Mouse (Mus musculus) G1E (cell line): ENCODE measurements around the gene Olfr666. TPM values are rescaled to one million over a fixed set of nuclear protein-coding genes. Genes with fewer than 3 reads are reported as not detected.
"Not testable (repeated sequence)": the region's sequence is repeated elsewhere in the genome, so short reads cannot be mapped to it uniquely, and the experiment has no call there.

Experiments used
- ATAC-seq: 2 replicates; pipeline ENCODE4 v1.8.0; 2016; ENCODE audit warnings: mild to moderate bottlenecking; ENCODE audit not compliant: insufficient number of reproducible peaks, poor library complexity, low FRiP score, severe bottlenecking; ENCODE audit errors: extremely low read depth
- DNase-seq: peaks from one replicate; pipeline ENCODE4 v3.0.0; 2012; ENCODE audit warnings: low spot score
- H3K27me3 ChIP-seq: 2 replicates; pipeline ENCODE4 v1.6.1; 2012; ENCODE audit warnings: mild to moderate bottlenecking, low read length, inconsistent platforms; ENCODE audit not compliant: insufficient read depth
- H3K36me3 ChIP-seq: replicated peaks from 2 replicates; pipeline ENCODE3; 2012; ENCODE audit warnings: mild to moderate bottlenecking, inconsistent platforms
- H3K4me1 ChIP-seq: 2 replicates; pipeline ENCODE4 v1.6.1; 2012; ENCODE audit warnings: low read depth, low read length, inconsistent platforms, mixed read lengths; ENCODE audit not compliant: insufficient read depth
- H3K4me3 ChIP-seq: 2 replicates; pipeline ENCODE4 v1.5.1; 2012; ENCODE audit warnings: low read depth, mild to moderate bottlenecking, inconsistent platforms, low read length, moderate library complexity, mixed read lengths
- H3K9me3 ChIP-seq: replicated peaks from 2 replicates; pipeline ENCODE4 v1.6.1; 2012; ENCODE audit warnings: inconsistent platforms
- CTCF ChIP-seq: IDR thresholded peaks from 2 replicates; pipeline ENCODE4 v1.5.1; 2012; ENCODE audit warnings: low read depth, low read length, inconsistent platforms, mixed read lengths
- GATA1 ChIP-seq: IDR thresholded peaks from 2 replicates; pipeline ENCODE4 v1.6.1; 2012; ENCODE audit warnings: borderline replicate concordance, low read length, inconsistent platforms, mixed read lengths
- GATA2 ChIP-seq: IDR thresholded peaks from 2 replicates; pipeline ENCODE4 v1.6.1; 2012; ENCODE audit warnings: low read depth, low read length, inconsistent platforms, borderline replicate concordance
- POLR2AphosphoS5 ChIP-seq: IDR thresholded peaks from 2 replicates; pipeline ENCODE4 v1.6.1; 2012; ENCODE audit warnings: low read depth, low read length, inconsistent platforms; ENCODE audit not compliant: insufficient replicate concordance
- TAL1 ChIP-seq: conservative IDR thresholded peaks from 2 replicates; pipeline ENCODE4 v1.6.1; 2012; ENCODE audit warnings: low read depth, low read length, inconsistent platforms, mixed read lengths
- polyA plus RNA-seq: library from polyadenylated mRNA; stranded (reverse); fragments of >175 nt; gene quantifications from 2 replicates; pipeline ENCODE4 v1.2.3, GENCODE M21; 2012
- total RNA-seq, 2 experiments: library from RNA; stranded (forward) in 1 of 2; stranded (reverse) in 1 of 2; fragments of 200-1000 nt in 1 of 2; fragments of >200 nt in 1 of 2; fragmentation: Nextera tagmentation in 1 of 2; gene quantifications; 2 replicates each; pipeline ENCODE4 v1.2.3; 2014 to 2017

Gene Olfr666
- total and polyA plus RNA-seq, 3 experiments = not detected

DNA sequence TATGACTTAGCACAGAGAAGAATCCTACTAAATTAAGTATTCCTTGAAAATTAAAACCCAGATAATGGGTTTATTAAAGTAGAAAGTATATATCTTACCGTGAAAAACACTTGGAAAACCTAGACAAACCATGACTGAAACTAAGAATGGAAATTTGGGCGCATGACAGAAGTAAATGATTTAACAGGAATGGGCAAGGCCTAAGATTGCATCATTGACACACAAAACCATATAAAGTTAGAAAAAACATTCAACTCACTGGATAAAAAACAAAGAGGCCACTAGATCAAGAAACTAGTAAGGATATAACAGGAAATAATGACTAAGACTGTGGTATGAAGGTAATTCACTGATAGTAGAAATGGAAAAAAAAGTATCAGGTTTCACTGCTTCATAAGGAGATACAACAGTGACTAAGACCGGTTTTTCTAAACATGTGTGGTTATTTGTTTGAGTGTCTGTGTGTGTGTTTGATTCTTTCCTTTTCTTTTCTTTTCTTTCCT, 40.5 kb downstream of the Olfr666 start:
- Histone ChIP-seq H3K27me3 (no peaks in the 10 kb centered on the region), H3K9me3 (no peaks in the 10 kb centered on the region), H3K4me1 (no peaks in the 10 kb centered on the region), H3K4me3 (no peak overlapping the region), H3K36me3 (no peaks in the 10 kb centered on the region)
- DNase-seq = no peak
- TF ChIP-seq TAL1 (no peak), GATA1 (no peak), GATA2 (no peak), CTCF (no peak), POLR2AphosphoS5 (no peak)
- ATAC-seq = no peak

DNA sequence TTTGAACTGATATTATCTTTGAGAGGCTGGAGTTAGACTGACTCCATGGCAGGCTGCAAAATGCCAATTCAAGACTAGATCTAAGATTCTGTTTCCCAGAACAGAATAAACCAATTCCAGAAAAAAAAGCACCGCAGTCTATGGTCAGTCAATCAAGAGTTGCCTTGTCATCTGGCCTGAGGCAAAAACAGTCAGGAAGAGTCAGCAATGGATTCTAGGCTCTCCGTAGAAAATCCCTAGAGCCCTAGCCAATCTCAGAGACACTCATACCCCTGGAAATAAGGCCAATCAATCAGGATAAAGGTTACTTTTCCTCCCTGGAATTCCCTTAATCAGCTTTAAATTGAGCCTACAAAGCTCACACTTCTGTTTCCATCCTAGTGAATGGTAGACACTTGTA, 44.2 kb downstream of the Olfr666 start:
- H3K4me3 ChIP-seq, H3K36me3 ChIP-seq, H3K9me3 ChIP-seq, ATAC-seq, DNase-seq, H3K4me1 ChIP-seq, H3K27me3 ChIP-seq: not testable (repeated sequence)

DNA sequence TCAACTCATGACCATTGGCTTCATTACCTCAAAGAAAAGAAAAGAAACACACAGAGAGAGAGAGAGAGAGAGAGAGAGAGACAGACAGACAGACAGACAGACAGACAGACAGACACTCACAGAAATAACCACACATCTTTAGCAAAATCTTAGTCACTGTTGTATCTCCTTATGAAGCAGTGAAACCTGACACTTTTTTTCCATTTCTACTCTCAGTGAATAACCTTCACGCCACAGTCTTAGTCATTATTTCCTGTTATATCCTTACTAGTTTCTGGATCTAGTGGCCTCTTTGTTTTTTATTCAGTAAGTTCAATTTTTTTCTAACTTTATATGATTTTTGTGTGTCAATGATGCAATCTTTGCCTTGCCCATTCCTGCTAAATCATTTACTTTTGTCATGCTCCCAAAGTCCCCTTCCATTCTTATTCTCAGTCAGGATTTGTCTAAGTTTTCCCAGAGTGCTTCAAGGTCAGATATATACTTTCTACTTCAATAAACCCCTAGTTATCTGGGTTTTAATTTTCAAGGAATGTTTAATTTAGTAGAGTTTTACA, 51.9 kb downstream of the Olfr666 start:
- no peak for ATAC-seq
- H3K4me3 ChIP-seq = no peak overlapping the region
- DNase-seq = no peak
- H3K9me3 ChIP-seq = no peaks in the 10 kb centered on the region
- no peaks in the 10 kb centered on the region for H3K27me3 ChIP-seq
- no peak for TF ChIP-seq GATA1
- TF ChIP-seq GATA2 = no peak
- TF ChIP-seq CTCF = no peak
- TF ChIP-seq POLR2AphosphoS5 = no peak
- TF ChIP-seq TAL1 = no peak
- no peaks in the 10 kb centered on the region for H3K4me1 ChIP-seq
- no peaks in the 10 kb centered on the region for H3K36me3 ChIP-seq

DNA sequence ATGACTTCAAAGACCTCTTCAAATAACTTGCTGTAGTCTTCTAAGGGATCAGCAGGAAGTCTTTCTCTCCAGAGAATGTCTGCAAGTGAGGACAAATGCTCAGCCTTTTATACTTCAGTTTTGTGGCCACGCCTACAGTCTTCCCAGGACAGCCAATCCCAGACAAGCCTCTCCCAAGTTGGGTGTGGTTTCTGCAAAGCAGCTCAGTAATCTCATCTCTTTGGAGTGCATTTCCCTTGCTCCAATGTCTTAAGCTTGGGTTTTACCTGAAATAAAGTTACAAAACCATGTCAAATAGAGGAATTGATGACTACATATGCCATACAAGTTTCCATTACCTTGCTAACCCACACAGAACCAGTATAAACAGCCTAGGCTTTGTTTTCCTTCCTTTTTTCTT, 53.2 kb downstream of the Olfr666 start, which contains the start of gene Usp17lb:
Gene Usp17lb, minus strand, starts transcription at position 101 of the 400 bp plus-strand sequence.
- Histone ChIP-seq H3K9me3 (no peaks in the 10 kb centered on the region), H3K4me3 (no peak within 1 kb of the TSS), H3K27me3 (no peaks in the 10 kb centered on the region), H3K36me3 (no peaks in the 10 kb centered on the region), H3K4me1 (no peaks in the 10 kb centered on the region)
- ATAC-seq (no peak), DNase-seq (no peak)
- TF ChIP-seq TAL1 (no peak), CTCF (no peak), POLR2AphosphoS5 (no peak), GATA2 (no peak), GATA1 (no peak)

Other genes with a start within 250 kb of the Olfr666 start
- gene Olfr658, start 248.6 kb downstream of the Olfr666 start, total RNA-seq (2014; fragmentation: Nextera tagmentation) = not detected in 2 replicates
- gene Olfr658, start 248.6 kb downstream of the Olfr666 start, total RNA-seq (2017) = 0.16 TPM in 1 of 2 replicates, not detected in the other
- not detected in 2 replicates for gene Olfr658, start 248.6 kb downstream of the Olfr666 start, polyA plus RNA-seq
- not detected in 2 replicates for gene Olfr659, start 229.2 kb downstream of the Olfr666 start, total RNA-seq (2014; fragmentation: Nextera tagmentation)
- gene Olfr659, start 229.2 kb downstream of the Olfr666 start, total RNA-seq (2017) = 0.05 TPM in 1 of 2 replicates, not detected in the other
- not detected in 2 replicates for gene Olfr659, start 229.2 kb downstream of the Olfr666 start, polyA plus RNA-seq
- gene Olfr661, start 209.5 kb downstream of the Olfr666 start, total RNA-seq (2014; fragmentation: Nextera tagmentation) = not detected in 2 replicates
- gene Olfr661, start 209.5 kb downstream of the Olfr666 start, total RNA-seq (2017) = 0.11 and 0.12 TPM in 2 replicates
- gene Olfr661, start 209.5 kb downstream of the Olfr666 start, polyA plus RNA-seq = not detected in 2 replicates
- not detected in 2 replicates for gene Usp17le, start 118.5 kb downstream of the Olfr666 start, total RNA-seq (2014; fragmentation: Nextera tagmentation)
- gene Usp17le, start 118.5 kb downstream of the Olfr666 start, total RNA-seq (2017) = 0.12 and 0.16 TPM in 2 replicates
- gene Usp17le, start 118.5 kb downstream of the Olfr666 start, polyA plus RNA-seq = not detected in 2 replicates
- gene Usp17lb, start 53.3 kb downstream of the Olfr666 start, total RNA-seq (2014; fragmentation: Nextera tagmentation) = not detected in 2 replicates
- gene Usp17lb, start 53.3 kb downstream of the Olfr666 start, total RNA-seq (2017) = 0.11 TPM in 1 of 2 replicates, not detected in the other
- not detected in 2 replicates for gene Usp17lb, start 53.3 kb downstream of the Olfr666 start, polyA plus RNA-seq
- gene Usp17la, start 38.9 kb downstream of the Olfr666 start, total RNA-seq (2014; fragmentation: Nextera tagmentation) = not detected in 2 replicates
- not detected in 2 replicates for gene Usp17la, start 38.9 kb downstream of the Olfr666 start, total RNA-seq (2017)
- gene Usp17la, start 38.9 kb downstream of the Olfr666 start, polyA plus RNA-seq = not detected in 2 replicates
- gene Olfr665, start 17.9 kb downstream of the Olfr666 start, total RNA-seq (2014; fragmentation: Nextera tagmentation) = not detected in 2 replicates
- gene Olfr665, start 17.9 kb downstream of the Olfr666 start, total RNA-seq (2017) = 0.05 and 0.17 TPM in 2 replicates
- not detected in 2 replicates for gene Olfr665, start 17.9 kb downstream of the Olfr666 start, polyA plus RNA-seq
- gene Olfr667, start 25.5 kb upstream of the Olfr666 start, total RNA-seq (2014; fragmentation: Nextera tagmentation) = not detected in 2 replicates
- 0.22 TPM in 1 of 2 replicates, not detected in the other for gene Olfr667, start 25.5 kb upstream of the Olfr666 start, total RNA-seq (2017)
- gene Olfr667, start 25.5 kb upstream of the Olfr666 start, polyA plus RNA-seq = not detected in 2 replicates
- gene Olfr668, start 32.1 kb upstream of the Olfr666 start, total RNA-seq (2014; fragmentation: Nextera tagmentation) = not detected in 2 replicates
- gene Olfr668, start 32.1 kb upstream of the Olfr666 start, total RNA-seq (2017) = 0.12 TPM in 1 of 2 replicates, not detected in the other
- not detected in 2 replicates for gene Olfr668, start 32.1 kb upstream of the Olfr666 start, polyA plus RNA-seq
- gene Olfr669, start 38.3 kb upstream of the Olfr666 start, total RNA-seq (2014; fragmentation: Nextera tagmentation) = not detected in 2 replicates
- 0.11 TPM in 1 of 2 replicates, not detected in the other for gene Olfr669, start 38.3 kb upstream of the Olfr666 start, total RNA-seq (2017)
- not detected in 2 replicates for gene Olfr669, start 38.3 kb upstream of the Olfr666 start, polyA plus RNA-seq
- gene Olfr670, start 66.7 kb upstream of the Olfr666 start, total RNA-seq (2014; fragmentation: Nextera tagmentation) = not detected in 2 replicates
- under 0.01 and 0.12 TPM in 2 replicates for gene Olfr670, start 66.7 kb upstream of the Olfr666 start, total RNA-seq (2017)
- not detected in 2 replicates for gene Olfr670, start 66.7 kb upstream of the Olfr666 start, polyA plus RNA-seq
- gene Olfr671, start 83.2 kb upstream of the Olfr666 start, total RNA-seq (2014; fragmentation: Nextera tagmentation) = not detected in 2 replicates
- gene Olfr671, start 83.2 kb upstream of the Olfr666 start, total RNA-seq (2017) = 0.22 TPM in 1 of 2 replicates, not detected in the other
- not detected in 2 replicates for gene Olfr671, start 83.2 kb upstream of the Olfr666 start, polyA plus RNA-seq
- not detected in 2 replicates for gene Olfr672, start 106.1 kb upstream of the Olfr666 start, total RNA-seq (2014; fragmentation: Nextera tagmentation)
- gene Olfr672, start 106.1 kb upstream of the Olfr666 start, total RNA-seq (2017) = 0.22 and 0.23 TPM in 2 replicates
- gene Olfr672, start 106.1 kb upstream of the Olfr666 start, polyA plus RNA-seq = not detected in 2 replicates
- not detected in 2 replicates for gene Olfr675, start 132.5 kb upstream of the Olfr666 start, total RNA-seq (2014; fragmentation: Nextera tagmentation)
- 0.06 and 0.49 TPM in 2 replicates for gene Olfr675, start 132.5 kb upstream of the Olfr666 start, total RNA-seq (2017)
- gene Olfr675, start 132.5 kb upstream of the Olfr666 start, polyA plus RNA-seq = not detected in 2 replicates
- not detected in 2 replicates for gene Olfr676, start 136.7 kb upstream of the Olfr666 start, total RNA-seq (2014; fragmentation: Nextera tagmentation)
- gene Olfr676, start 136.7 kb upstream of the Olfr666 start, total RNA-seq (2017) = 0.11 and 0.29 TPM in 2 replicates
- gene Olfr676, start 136.7 kb upstream of the Olfr666 start, polyA plus RNA-seq = not detected in 2 replicates
- gene Olfr677, start 155.4 kb upstream of the Olfr666 start, total RNA-seq (2014; fragmentation: Nextera tagmentation) = not detected in 2 replicates
- gene Olfr677, start 155.4 kb upstream of the Olfr666 start, total RNA-seq (2017) = 0.16 TPM in 1 of 2 replicates, not detected in the other
- not detected in 2 replicates for gene Olfr677, start 155.4 kb upstream of the Olfr666 start, polyA plus RNA-seq
- gene Olfr678, start 168.5 kb upstream of the Olfr666 start, total RNA-seq (2014; fragmentation: Nextera tagmentation) = not detected in 2 replicates
- 0.16 TPM in 1 of 2 replicates, not detected in the other for gene Olfr678, start 168.5 kb upstream of the Olfr666 start, total RNA-seq (2017)
- not detected in 2 replicates for gene Olfr678, start 168.5 kb upstream of the Olfr666 start, polyA plus RNA-seq
- not detected in 2 replicates for gene Olfr679, start 185.3 kb upstream of the Olfr666 start, total RNA-seq (2014; fragmentation: Nextera tagmentation)
- under 0.01 and 0.11 TPM in 2 replicates for gene Olfr679, start 185.3 kb upstream of the Olfr666 start, total RNA-seq (2017)
- not detected in 2 replicates for gene Olfr679, start 185.3 kb upstream of the Olfr666 start, polyA plus RNA-seq
- gene Olfr680-ps1, start 196.9 kb upstream of the Olfr666 start, total RNA-seq (2014; fragmentation: Nextera tagmentation) = not detected in 2 replicates
- gene Olfr680-ps1, start 196.9 kb upstream of the Olfr666 start, total RNA-seq (2017) = 0.12 TPM in 1 of 2 replicates, not detected in the other
- gene Olfr680-ps1, start 196.9 kb upstream of the Olfr666 start, polyA plus RNA-seq = not detected in 2 replicates
- not detected in 2 replicates for gene Olfr681, start 220.9 kb upstream of the Olfr666 start, total RNA-seq (2014; fragmentation: Nextera tagmentation)
- gene Olfr681, start 220.9 kb upstream of the Olfr666 start, total RNA-seq (2017) = 0.06 and 0.11 TPM in 2 replicates
- gene Olfr681, start 220.9 kb upstream of the Olfr666 start, polyA plus RNA-seq = not detected in 2 replicates